Mouse (Mus musculus): ENCODE data around the gene Olfr96. TPM values are rescaled to one million over a fixed set of nuclear protein-coding genes. Genes with fewer than 3 reads are reported as not detected.
"Not testable (repeated sequence)": the region's sequence is repeated elsewhere in the genome, so short reads cannot be mapped to it uniquely, and the experiment has no call there.

Olfr96 gene
- polyA plus RNA-seq (2012; rRNA removed), result not detected in 2 replicates

DNA sequence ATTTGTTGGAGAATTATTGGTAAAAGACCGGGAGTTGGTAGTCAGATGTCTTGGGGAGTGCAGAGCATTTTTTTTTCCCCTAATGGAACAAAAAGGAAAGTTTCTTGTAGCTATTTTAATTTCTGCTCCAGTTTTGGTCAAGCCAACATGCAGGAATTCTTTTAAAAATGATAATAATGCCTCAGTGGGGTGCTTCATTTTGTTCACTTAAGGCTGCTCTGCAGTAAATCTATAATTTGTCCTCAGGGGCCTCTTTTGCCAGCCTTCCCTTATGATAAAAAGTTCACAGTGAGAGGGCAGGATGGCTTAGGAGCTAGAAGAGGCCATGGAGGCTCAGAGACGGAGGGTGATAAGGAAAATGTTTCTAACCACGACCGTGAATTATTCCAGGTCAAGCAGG is at the start of gene Olfr96:
Gene Olfr96 (plus strand): TSS at position 301 of the 400 bp plus-strand sequence.
- DNase-seq (ENCODE audit: extremely low spot score in 1 of 2, low spot score in 1 of 2), result no peak

DNA sequence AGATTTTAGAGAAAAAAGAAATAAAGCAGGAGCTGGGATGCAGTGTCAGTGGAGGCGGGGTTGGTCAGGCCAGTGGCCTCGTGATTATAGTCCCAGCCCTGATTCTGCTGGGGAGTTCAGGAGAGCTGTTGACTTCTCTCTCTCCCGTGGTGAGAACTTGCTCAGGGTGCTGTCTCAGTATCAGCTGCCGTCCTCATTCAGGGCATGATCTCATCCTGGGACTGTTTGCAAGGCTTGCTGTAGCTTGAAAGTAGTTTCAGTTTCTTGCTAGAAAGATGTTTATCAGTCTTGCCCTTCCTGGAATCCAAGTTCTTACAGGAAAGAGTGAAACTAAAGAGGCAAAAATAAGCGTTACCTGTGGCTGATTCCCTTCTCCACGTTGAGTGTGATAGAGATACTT is 34.5 kb upstream of the Olfr96 start:
- no peak for DNase-seq (ENCODE audit: extremely low spot score in 1 of 2, low spot score in 1 of 2)

- DNase-seq (ENCODE audit: extremely low spot score in 1 of 2, low spot score in 1 of 2), result peak in 1 of 2 experiments; percentile 78
Measured at GRCm38 (mm10) chr17:37190711-37191110, 29.2 kb upstream of the Olfr96 start.

DNA sequence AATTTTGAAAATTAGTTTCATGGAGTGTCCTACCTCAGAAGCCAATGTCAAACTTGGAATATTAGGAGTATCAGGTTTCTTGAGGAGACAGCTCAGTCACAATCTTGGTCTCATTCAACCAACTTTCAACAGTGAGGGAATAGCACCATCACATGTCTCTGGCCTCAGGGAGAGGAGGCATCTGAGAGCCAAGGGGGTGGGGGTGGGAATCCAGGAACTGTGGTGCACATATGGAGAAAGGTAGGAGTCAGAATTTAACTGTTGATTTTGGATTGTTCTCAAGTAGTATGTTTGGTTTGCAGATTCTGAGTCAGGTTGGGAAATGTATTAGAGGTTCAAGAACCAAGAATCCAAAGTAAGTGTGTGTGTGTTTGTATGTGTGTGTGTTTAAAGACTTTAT is 26.9 kb upstream of the Olfr96 start:
- DNase-seq (ENCODE audit: extremely low spot score in 1 of 2, low spot score in 1 of 2), result no peak

DNA sequence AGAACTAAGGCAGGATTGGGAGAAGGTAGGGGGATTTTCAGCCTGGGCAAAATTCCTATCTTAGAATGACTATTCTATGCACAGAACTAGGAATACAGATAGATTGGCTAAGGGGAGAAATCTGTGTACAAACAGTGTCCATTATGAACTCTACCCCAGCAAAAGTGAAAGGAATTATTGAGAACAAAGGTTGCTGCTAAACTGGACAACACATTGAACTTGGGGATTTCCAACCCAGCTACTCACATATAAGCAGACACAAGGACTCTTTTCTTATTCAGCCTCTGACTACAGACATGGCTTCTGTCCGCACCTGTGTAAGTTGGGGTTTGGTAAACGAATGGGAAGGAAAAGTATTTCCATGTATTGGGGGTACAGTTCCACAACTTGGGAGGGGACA is 26.3 kb upstream of the Olfr96 start, which contains the start of gene Ubd:
Gene Ubd (plus strand): TSS at position 237 of the 400 bp plus-strand sequence.
- no peak for DNase-seq (ENCODE audit: extremely low spot score in 1 of 2, low spot score in 1 of 2)

DNA sequence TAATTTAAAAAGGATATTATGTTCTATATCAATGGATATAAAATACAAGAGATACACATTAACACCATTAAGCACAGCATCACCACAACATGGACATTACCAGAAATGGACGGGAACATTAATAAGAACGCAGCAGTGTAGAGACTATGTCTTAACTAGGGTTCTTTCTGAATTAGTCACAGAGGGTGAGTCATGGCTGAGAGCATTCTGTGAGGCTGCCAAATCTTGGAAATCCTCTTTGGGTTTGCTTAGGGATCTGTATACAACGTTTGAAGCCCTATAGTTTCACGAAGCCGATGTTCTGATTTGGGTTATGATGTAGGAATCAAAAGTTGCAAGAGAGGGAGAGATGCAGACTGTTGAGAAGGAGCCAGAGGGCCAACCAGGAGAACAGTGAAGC is 25.2 kb upstream of the Olfr96 start:
- DNase-seq (ENCODE audit: extremely low spot score in 1 of 2, low spot score in 1 of 2), result peak in 1 of 2 experiments; percentile 64

DNA sequence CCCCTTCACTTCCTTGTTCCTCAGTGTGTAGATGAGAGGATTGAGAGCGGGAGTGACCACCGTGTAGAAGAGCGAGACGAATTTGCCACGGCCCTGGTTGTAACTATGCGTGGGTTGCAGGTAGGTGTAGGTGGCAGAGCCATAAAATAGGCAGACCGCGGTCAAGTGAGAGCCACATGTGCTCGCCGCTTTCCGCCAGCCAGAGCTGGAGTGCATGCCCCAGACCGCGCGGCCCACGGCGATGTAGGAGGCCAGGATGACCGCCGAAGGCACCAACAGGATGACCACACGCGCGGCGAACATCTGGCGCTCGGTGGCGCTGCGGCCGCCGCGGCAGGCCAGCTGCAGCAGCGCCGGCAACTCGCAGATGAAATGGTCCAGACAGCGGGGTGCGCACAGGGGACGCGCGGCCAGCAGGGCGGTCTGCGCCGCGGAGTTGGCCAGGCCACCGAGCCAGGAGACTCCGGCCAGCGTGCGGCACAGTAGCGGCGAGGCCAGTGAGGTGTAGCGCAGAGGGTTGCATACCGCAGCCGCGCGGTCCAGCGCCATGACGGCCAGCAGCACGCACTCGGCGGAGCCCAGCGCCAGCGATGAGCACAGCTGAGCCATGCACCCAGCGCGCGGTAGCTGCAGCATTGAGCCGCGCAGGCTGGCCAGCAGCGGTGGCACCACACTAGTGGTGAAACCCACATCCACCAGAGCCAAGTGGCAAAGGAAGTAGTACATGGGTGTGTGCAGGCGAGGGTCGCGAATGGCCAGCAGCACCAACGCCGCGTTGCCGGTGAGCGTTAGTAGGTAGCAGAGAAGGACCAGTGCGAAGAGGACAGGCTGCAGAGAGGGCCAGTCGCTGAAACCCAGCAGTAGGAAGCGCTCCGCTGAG is 22.9 kb upstream of the Olfr96 start:
- DNase-seq (ENCODE audit: extremely low spot score in 1 of 2, low spot score in 1 of 2), result peak in 1 of 2 experiments; percentile 36

- DNase-seq (ENCODE audit: extremely low spot score in 1 of 2, low spot score in 1 of 2), result no peak
Measured at GRCm38 (mm10) chr17:37200894-37201293, 19.1 kb upstream of the Olfr96 start, which contains the start of gene Olfr94. Gene Olfr94 (minus strand): TSS chr17:37200994.

DNA sequence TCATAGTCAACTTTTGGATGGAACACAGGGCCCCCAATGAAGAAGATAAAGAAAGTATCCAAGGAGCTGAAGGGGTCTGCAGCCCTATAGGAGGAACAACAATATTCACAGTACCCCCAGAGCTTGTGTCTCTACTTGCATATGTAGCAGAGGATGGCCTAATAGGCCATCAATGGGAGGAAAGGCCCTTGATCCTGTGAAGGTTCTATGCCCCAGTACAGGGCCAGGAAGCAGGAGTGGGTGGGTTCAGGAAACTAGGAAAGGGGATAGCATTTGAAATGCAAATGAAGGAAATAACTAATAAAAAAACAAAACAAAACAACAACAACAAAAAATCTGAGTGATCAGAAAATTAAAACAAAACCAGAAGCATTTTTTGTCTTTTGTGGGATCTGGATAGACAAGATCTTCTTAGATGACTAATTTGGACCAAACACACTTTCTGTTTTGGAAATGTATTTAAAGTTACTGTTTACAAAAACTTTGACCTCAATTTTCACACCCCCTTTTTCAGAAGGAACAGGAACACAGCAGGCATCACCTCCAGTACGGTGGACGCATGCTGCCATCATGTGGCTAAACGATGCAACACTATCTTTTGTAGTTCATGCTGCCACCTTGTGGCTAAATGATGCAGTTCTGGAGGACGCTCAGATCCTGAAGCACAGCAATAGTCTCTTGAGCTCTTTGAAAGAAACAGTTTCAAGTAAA is 16.6 kb upstream of the Olfr96 start:
- DNase-seq (ENCODE audit: extremely low spot score in 1 of 2, low spot score in 1 of 2), result peak; percentile 77 to 96

DNA sequence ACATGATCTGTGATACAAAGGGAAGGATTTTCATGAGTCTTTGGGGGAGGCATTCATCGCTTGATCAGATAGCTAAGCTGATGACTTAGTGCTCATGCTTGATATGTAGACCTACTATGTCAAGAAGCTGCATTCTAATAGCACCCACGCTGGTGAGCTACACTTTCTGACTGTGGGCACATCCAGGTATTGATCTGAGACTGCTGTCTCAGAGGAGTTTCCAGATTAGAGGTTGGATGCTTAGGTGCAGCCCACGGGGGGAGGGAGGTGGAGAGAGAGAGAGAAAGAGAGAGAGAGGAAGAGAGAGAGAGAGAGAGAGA is 16.1 kb upstream of the Olfr96 start:
- DNase-seq (ENCODE audit: extremely low spot score in 1 of 2, low spot score in 1 of 2), result no peak

DNA sequence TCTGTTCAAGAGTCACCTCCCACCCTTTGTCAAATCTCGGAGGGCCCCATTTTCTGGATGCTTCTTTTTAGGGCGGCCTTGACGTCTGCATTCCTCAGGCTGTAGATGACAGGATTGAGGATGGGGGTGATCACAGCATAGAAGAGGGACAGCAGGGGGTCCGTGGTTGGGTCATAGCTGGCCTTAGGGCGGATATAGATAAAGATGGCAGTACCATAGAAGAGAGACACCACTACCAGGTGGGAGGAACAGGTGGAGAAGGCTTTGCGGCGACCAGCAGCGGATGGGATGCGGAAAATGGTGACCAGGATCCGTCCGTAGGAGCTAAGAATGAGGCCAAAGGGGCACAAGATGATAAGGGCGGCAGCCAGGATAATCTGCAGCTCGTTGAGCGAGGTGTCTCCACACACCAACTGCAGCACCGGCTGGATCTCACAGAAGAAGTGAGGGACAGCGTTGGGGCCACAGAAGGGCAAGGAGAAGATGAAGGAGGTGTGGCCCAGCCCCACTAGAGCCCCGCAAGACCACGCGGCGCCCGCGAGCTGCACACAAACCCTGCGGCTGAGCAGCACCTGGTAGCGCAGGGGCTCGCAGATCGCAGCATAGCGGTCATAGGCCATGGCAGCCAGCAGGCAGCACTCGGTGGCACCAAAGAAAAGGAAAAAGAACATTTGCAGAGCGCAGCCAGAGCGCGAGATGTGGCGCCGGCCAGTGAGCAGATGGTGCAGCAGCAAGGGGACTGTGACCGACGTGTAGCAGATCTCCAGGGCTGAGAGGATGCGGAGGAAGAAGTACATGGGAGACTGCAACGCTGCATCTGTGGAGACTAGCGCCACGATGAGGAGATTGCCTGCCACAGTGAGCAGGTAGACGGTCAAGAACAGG is 8.8 kb upstream of the Olfr96 start:
- peak in 1 of 2 experiments; percentile 41 for DNase-seq (ENCODE audit: extremely low spot score in 1 of 2, low spot score in 1 of 2)

GRCm38 (mm10) chr17:37213018-37213417 is 6.9 kb upstream of the Olfr96 start, which contains the start of gene Olfr95:
Gene Olfr95 (minus strand): TSS chr17:37213118.
- DNase-seq (ENCODE audit: extremely low spot score in 1 of 2, low spot score in 1 of 2), result no peak

DNA sequence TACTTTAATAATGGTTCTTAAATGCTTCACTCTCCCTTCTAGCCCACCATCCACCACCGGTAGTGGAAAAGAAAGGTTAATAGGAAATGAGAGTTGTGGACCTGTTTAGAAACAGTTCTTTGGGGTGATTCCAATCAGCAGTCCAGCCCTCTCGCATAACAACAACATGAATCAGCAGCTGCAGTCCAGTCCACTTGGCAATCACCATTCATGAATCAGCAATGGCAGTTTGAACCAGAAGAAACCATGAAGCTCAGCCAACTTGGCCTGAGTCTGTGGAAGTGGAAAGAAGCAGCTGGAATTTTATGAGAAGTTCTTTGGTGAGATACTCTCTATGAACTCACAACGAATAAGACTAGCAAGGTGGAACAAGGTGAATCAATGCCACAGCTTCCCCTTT is 1.5 kb upstream of the Olfr96 start:
- no peak for DNase-seq (ENCODE audit: extremely low spot score in 1 of 2, low spot score in 1 of 2)

GRCm38 (mm10) chr17:37221879-37222278 is 1.9 kb downstream of the Olfr96 start:
- DNase-seq (ENCODE audit: extremely low spot score in 1 of 2, low spot score in 1 of 2), result no peak

GRCm38 (mm10) chr17:37237230-37237629 is 17.3 kb downstream of the Olfr96 start, which contains the start of gene Olfr97:
Gene Olfr97 (minus strand): TSS chr17:37237330.
- not testable (repeated sequence) for DNase-seq (ENCODE audit: extremely low spot score in 1 of 2, low spot score in 1 of 2)

DNA sequence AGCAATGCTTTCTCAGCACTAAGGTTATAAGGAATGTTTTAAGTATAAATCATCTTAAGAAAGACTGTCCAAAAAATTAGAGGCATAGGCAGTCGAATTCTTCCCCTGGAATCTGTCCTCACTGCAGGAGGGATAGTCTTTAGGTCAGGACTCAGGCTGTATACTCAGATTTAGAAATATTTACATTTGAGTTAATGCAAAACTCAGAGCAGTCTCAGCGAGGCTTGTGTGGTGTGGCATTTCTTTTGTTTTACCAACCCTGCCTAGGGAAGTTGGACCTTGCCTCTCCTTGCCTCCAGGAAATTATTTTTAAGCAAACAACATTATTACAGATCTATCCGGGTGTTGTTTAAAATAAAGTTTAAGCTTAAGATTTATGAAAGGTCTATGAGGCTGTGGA is 22.3 kb downstream of the Olfr96 start:
- no peak for DNase-seq (ENCODE audit: extremely low spot score in 1 of 2, low spot score in 1 of 2)

- DNase-seq (ENCODE audit: extremely low spot score in 1 of 2, low spot score in 1 of 2), result peak; percentile 7 to 72
Measured at GRCm38 (mm10) chr17:37246715-37247114, 26.8 kb downstream of the Olfr96 start.

DNA sequence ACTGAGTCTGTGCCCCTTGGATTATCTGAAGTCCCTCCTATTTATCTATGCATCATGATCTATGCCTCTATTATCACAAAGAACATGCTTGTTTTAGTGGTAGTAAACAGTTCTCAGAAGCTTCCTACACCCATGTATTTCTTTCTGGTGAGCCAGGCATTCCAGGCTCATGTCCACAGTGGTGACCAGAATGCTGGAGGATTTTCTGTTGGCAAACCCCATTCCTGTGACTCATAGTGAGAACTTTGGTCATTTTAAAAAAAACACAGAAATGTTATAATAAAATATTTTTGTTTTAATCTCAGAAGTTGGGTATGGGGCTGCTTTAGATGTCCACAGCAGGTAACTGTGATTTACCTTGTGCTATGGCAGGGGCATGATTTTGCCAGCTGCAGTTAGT is 29.5 kb downstream of the Olfr96 start:
- DNase-seq (ENCODE audit: extremely low spot score in 1 of 2, low spot score in 1 of 2), result no peak

- DNase-seq (ENCODE audit: extremely low spot score in 1 of 2, low spot score in 1 of 2), result peak in 1 of 2 experiments; percentile 30
Measured at GRCm38 (mm10) chr17:37250544-37250943, 30.6 kb downstream of the Olfr96 start.

DNA sequence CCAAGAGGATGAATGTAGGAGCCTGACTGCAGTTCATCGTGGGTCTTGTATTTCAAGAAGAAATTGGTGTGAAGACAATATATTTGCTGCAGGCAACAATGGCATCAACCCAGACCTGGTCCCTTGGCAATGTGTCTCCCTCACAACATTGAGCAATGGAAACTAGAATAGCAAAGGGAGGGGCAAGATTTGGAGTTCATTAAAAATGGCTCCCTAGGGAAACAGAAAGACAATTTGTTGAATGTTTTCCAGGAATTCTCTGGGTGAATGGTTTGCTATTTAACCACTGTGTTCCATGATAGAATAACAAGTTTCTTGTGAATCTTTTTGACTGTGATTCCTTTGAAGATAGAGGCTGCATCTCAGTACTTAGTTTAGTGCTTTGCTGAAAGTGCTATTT is 43.7 kb downstream of the Olfr96 start, which contains the start of gene Olfr98:
Gene Olfr98 (minus strand): TSS at position 124 of the 400 bp plus-strand sequence.
- DNase-seq (ENCODE audit: extremely low spot score in 1 of 2, low spot score in 1 of 2), result no peak
